Mouse (Mus musculus): ENCODE results near the gene Commd3. TPM values are rescaled to one million over a fixed set of nuclear protein-coding genes. Genes with fewer than 3 reads are reported as not detected.

Commd3 gene
- polyA plus RNA-seq, 1 experiment from 2014 or later = 207 TPM

GRCm38 (mm10) chr2:18675681-18676456, 3.7 kb downstream of the Commd3 start:
- Histone ChIP-seq H3K9ac (peak overlapping the region; percentile 79), H3K4me2 (replicated peaks) (peak overlapping the region; percentile 78), H3K36me3 (no peaks in the 10 kb centered on the region), H3K9me3 (no peaks in the 10 kb centered on the region), H3K27me3 (peaks cover 5% of the 10 kb centered on the region; the same call in 1 of the 2 replicates), H3K4me1 (peaks cover 28% of the 10 kb centered on the region), H3K4me3 (peak overlapping the region; percentile 89), H3K27ac (peak overlapping the region; percentile 63; the same call in 1 of the 2 replicates)
- ATAC-seq (ENCODE audit: insufficient number of reproducible peaks, insufficient read depth, low FRiP score, low TSS enrichment) = no peak
- 6% methylated on average over 31 of the region's 42 CpGs for WGBS

- Histone ChIP-seq H3K27me3 (peaks cover 10% of the 10 kb centered on the region; the same call in 1 of the 2 replicates), H3K9ac (peak overlapping the region; percentile 87), H3K4me3 (peak overlapping the region; percentile 89), H3K9me3 (no peaks in the 10 kb centered on the region), H3K27ac (peak overlapping the region; percentile 91), H3K36me3 (no peaks in the 10 kb centered on the region), H3K4me1 (peaks cover 34% of the 10 kb centered on the region), H3K4me2 (replicated peaks) (peak overlapping the region; percentile 78)
- WGBS = 0% methylated on average over 24 of the region's 64 CpGs
- peak; percentile 90 for ATAC-seq (ENCODE audit: insufficient number of reproducible peaks, insufficient read depth, low FRiP score, low TSS enrichment)
Measured at GRCm38 (mm10) chr2:18676457-18676935, 4.3 kb downstream of the Commd3 start.

- Histone ChIP-seq H3K9ac (peak within 1 kb of the TSS; percentile 87), H3K4me3 (peak within 1 kb of the TSS; percentile 89), H3K4me1 (peaks cover 34% of the 10 kb centered on the region), H3K27ac (peak within 1 kb of the TSS; percentile 91), H3K36me3 (no peaks in the 10 kb centered on the region), H3K9me3 (no peaks in the 10 kb centered on the region), H3K27me3 (peaks cover 10% of the 10 kb centered on the region; the same call in 1 of the 2 replicates), H3K4me2 (replicated peaks) (peak within 1 kb of the TSS; percentile 78)
- peak; percentile 76 for ATAC-seq (ENCODE audit: insufficient number of reproducible peaks, insufficient read depth, low FRiP score, low TSS enrichment)
- WGBS = under 1% methylated on average over 66 of the region's 77 CpGs
Measured at GRCm38 (mm10) chr2:18676936-18677491, 4.8 kb downstream of the Commd3 start, which contains the start of gene Bmi1. Gene Bmi1 (plus strand): TSS chr2:18677018.

GRCm38 (mm10) chr2:18677631-18678471, 5.7 kb downstream of the Commd3 start:
- under 1% methylated on average over 55 of the region's 55 CpGs for WGBS
- Histone ChIP-seq H3K36me3 (peaks cover 3% of the 10 kb centered on the region; the same call in 1 of the 2 replicates), H3K27me3 (peaks cover 12% of the 10 kb centered on the region; the same call in 1 of the 2 replicates), H3K4me1 (peaks cover 33% of the 10 kb centered on the region), H3K9me3 (no peaks in the 10 kb centered on the region), H3K4me2 (replicated peaks) (peak overlapping the region; percentile 78), H3K27ac (no peak overlapping the region), H3K9ac (peak overlapping the region; percentile 87), H3K4me3 (peak overlapping the region; percentile 89)
- ATAC-seq (ENCODE audit: insufficient number of reproducible peaks, insufficient read depth, low FRiP score, low TSS enrichment) = no peak

GRCm38 (mm10) chr2:18679701-18680100, 7.5 kb downstream of the Commd3 start:
- Histone ChIP-seq H3K9ac (no peak overlapping the region), H3K36me3 (peaks cover 11% of the 10 kb centered on the region), H3K27ac (no peak overlapping the region), H3K4me3 (no peak overlapping the region), H3K27me3 (peaks cover 20% of the 10 kb centered on the region), H3K9me3 (no peaks in the 10 kb centered on the region), H3K4me1 (peaks cover 23% of the 10 kb centered on the region), H3K4me2 (replicated peaks) (no peak overlapping the region)
- no peak for ATAC-seq (ENCODE audit: insufficient number of reproducible peaks, insufficient read depth, low FRiP score, low TSS enrichment)
- 37% methylated on average over 2 of the region's 2 CpGs for WGBS

GRCm38 (mm10) chr2:18680501-18680900, 8.3 kb downstream of the Commd3 start:
- Histone ChIP-seq H3K9ac (no peak overlapping the region), H3K27ac (no peak overlapping the region), H3K4me3 (peak overlapping the region; percentile 39), H3K9me3 (no peaks in the 10 kb centered on the region), H3K36me3 (peaks cover 11% of the 10 kb centered on the region), H3K4me2 (replicated peaks) (peak overlapping the region; percentile 76), H3K27me3 (peaks cover 20% of the 10 kb centered on the region), H3K4me1 (peaks cover 23% of the 10 kb centered on the region)
- no peak for ATAC-seq (ENCODE audit: insufficient number of reproducible peaks, insufficient read depth, low FRiP score, low TSS enrichment)
- WGBS = 0% methylated on average over 4 of the region's 4 CpGs

GRCm38 (mm10) chr2:18680961-18681360, 8.8 kb downstream of the Commd3 start:
- Histone ChIP-seq H3K27me3 (peaks cover 22% of the 10 kb centered on the region), H3K27ac (no peak overlapping the region), H3K4me3 (peak overlapping the region; percentile 39), H3K4me2 (replicated peaks) (peak overlapping the region; percentile 76), H3K36me3 (peaks cover 11% of the 10 kb centered on the region), H3K4me1 (peaks cover 19% of the 10 kb centered on the region), H3K9me3 (no peaks in the 10 kb centered on the region), H3K9ac (no peak overlapping the region)
- WGBS = under 1% methylated on average over 29 of the region's 29 CpGs
- no peak; the same call in 1 of the 2 replicates for ATAC-seq (ENCODE audit: insufficient number of reproducible peaks, insufficient read depth, low FRiP score, low TSS enrichment)

GRCm38 (mm10) chr2:18684062-18684461, 11.9 kb downstream of the Commd3 start:
- peaks cover 11% of the 10 kb centered on the region for H3K36me3 ChIP-seq
- no peak for ATAC-seq (ENCODE audit: insufficient number of reproducible peaks, insufficient read depth, low FRiP score, low TSS enrichment)
- no peak overlapping the region for H3K27ac ChIP-seq

GRCm38 (mm10) chr2:18686386-18686785, 14.2 kb downstream of the Commd3 start:
- 27% methylated on average over 6 of the region's 6 CpGs for WGBS
- Histone ChIP-seq H3K27me3 (peaks cover 56% of the 10 kb centered on the region), H3K4me1 (peaks cover 18% of the 10 kb centered on the region; the same call in 1 of the 2 replicates), H3K4me3 (no peak overlapping the region), H3K9ac (no peak overlapping the region), H3K27ac (no peak overlapping the region), H3K36me3 (peaks cover 11% of the 10 kb centered on the region), H3K9me3 (no peaks in the 10 kb centered on the region), H3K4me2 (replicated peaks) (no peak overlapping the region)
- ATAC-seq (ENCODE audit: insufficient number of reproducible peaks, insufficient read depth, low FRiP score, low TSS enrichment) = no peak

More at GRCm38 (mm10) chr2:18684062-18684461, 11.9 kb downstream of the Commd3 start:
- WGBS = 55% methylated on average over 5 of the region's 5 CpGs
- Histone ChIP-seq H3K9ac (no peak overlapping the region), H3K4me1 (peaks cover 18% of the 10 kb centered on the region), H3K4me2 (replicated peaks) (no peak overlapping the region), H3K9me3 (no peaks in the 10 kb centered on the region), H3K27me3 (peaks cover 47% of the 10 kb centered on the region), H3K4me3 (no peak overlapping the region)

- peaks cover 57% of the 10 kb centered on the region for H3K27me3 ChIP-seq
- 15% methylated on average over 8 of the region's 8 CpGs for WGBS
- peaks cover 17% of the 10 kb centered on the region; the same call in 1 of the 2 replicates for H3K4me1 ChIP-seq
- H3K9ac ChIP-seq = no peak overlapping the region
- no peaks in the 10 kb centered on the region for H3K9me3 ChIP-seq
- no peak for ATAC-seq (ENCODE audit: insufficient number of reproducible peaks, insufficient read depth, low FRiP score, low TSS enrichment)
- H3K36me3 ChIP-seq = peaks cover 11% of the 10 kb centered on the region
- H3K27ac ChIP-seq = no peak overlapping the region
- no peak overlapping the region for H3K4me3 ChIP-seq
- no peak overlapping the region for H3K4me2 ChIP-seq (replicated peaks)
Measured at GRCm38 (mm10) chr2:18686826-18687519, 14.8 kb downstream of the Commd3 start.

All from embryonic facial prominence, embryonic 12.5 days (tissue).